Mouse (Mus musculus): ENCODE measurements around the gene Chac1. TPM values are rescaled to one million over a fixed set of nuclear protein-coding genes. Genes with fewer than 3 reads are reported as not detected.

The Chac1 gene
- 0.42 and 0.50 TPM in 2 replicates for polyA plus RNA-seq (2015; fragmentation: Nextera tagmentation; extraction: Ambion mirVana)

- WGBS: 6% methylated on average over 57 of the region's 58 CpGs
- Histone ChIP-seq H3K9ac (ENCODE audit: low read length) (peak within 1 kb of the TSS; percentile 54), H3K4me2 (ENCODE audit: low read depth, low read length) (peak within 1 kb of the TSS; percentile 93), H3K36me3 (ENCODE audit: control insufficient read depth, insufficient read depth) (no peaks in the 10 kb centered on the region), H3K27ac (ENCODE audit: low read length) (no peak within 1 kb of the TSS), H3K4me3 (ENCODE audit: low read length) (peak within 1 kb of the TSS; percentile 57), H3K27me3 (ENCODE audit: control insufficient read depth, insufficient read depth, low read length) (peaks cover 24% of the 10 kb centered on the region), H3K4me1 (ENCODE audit: control insufficient read depth, insufficient read depth, low read length) (peaks cover 6% of the 10 kb centered on the region), H3K9me3 (replicated peaks; ENCODE audit: control insufficient read depth, low read length) (no peaks in the 10 kb centered on the region)
- peak; percentile 85 for ATAC-seq (replicated peaks; ENCODE audit: extremely low read depth, insufficient read depth, low FRiP score)
Observed at GRCm38 (mm10) chr2:119350555-119351486, at the start of gene Chac1. Gene Chac1 (plus strand): TSS chr2:119351229.

- 63% methylated on average over 6 of the region's 6 CpGs for WGBS
- H3K36me3 ChIP-seq (ENCODE audit: control insufficient read depth, insufficient read depth): no peaks in the 10 kb centered on the region
- peaks cover 16% of the 10 kb centered on the region for H3K4me1 ChIP-seq (ENCODE audit: control insufficient read depth, insufficient read depth, low read length)
- no peak overlapping the region for H3K4me2 ChIP-seq (ENCODE audit: low read depth, low read length)
- H3K27me3 ChIP-seq (ENCODE audit: control insufficient read depth, insufficient read depth, low read length): no peaks in the 10 kb centered on the region
- H3K9ac ChIP-seq (ENCODE audit: low read length): no peak overlapping the region
- no peak overlapping the region for H3K27ac ChIP-seq (ENCODE audit: low read length)
- no peak overlapping the region for H3K4me3 ChIP-seq (ENCODE audit: low read length)
- no peak for ATAC-seq (replicated peaks; ENCODE audit: extremely low read depth, insufficient read depth, low FRiP score)
- no peaks in the 10 kb centered on the region for H3K9me3 ChIP-seq (replicated peaks; ENCODE audit: control insufficient read depth, low read length)
Observed at GRCm38 (mm10) chr2:119302876-119303275, 48.2 kb upstream of the Chac1 start.

- peaks cover 16% of the 10 kb centered on the region for H3K4me1 ChIP-seq (ENCODE audit: control insufficient read depth, insufficient read depth, low read length)
- no peak overlapping the region for H3K4me2 ChIP-seq (ENCODE audit: low read depth, low read length)
- H3K27me3 ChIP-seq (ENCODE audit: control insufficient read depth, insufficient read depth, low read length): no peaks in the 10 kb centered on the region
- 46% methylated on average over 3 of the region's 3 CpGs for WGBS
- no peaks in the 10 kb centered on the region for H3K9me3 ChIP-seq (replicated peaks; ENCODE audit: control insufficient read depth, low read length)
- H3K4me3 ChIP-seq (ENCODE audit: low read length): no peak overlapping the region
- H3K9ac ChIP-seq (ENCODE audit: low read length): no peak overlapping the region
- H3K27ac ChIP-seq (ENCODE audit: low read length): no peak overlapping the region; the same call in 1 of the 2 replicates
- no peaks in the 10 kb centered on the region for H3K36me3 ChIP-seq (ENCODE audit: control insufficient read depth, insufficient read depth)
- no peak for ATAC-seq (replicated peaks; ENCODE audit: extremely low read depth, insufficient read depth, low FRiP score)
Observed at GRCm38 (mm10) chr2:119304391-119304790, 46.6 kb upstream of the Chac1 start.

GRCm38 (mm10) chr2:119304798-119305208 lies 46.2 kb upstream of the Chac1 start:
- Histone ChIP-seq H3K9me3 (replicated peaks; ENCODE audit: control insufficient read depth, low read length) (no peaks in the 10 kb centered on the region), H3K36me3 (ENCODE audit: control insufficient read depth, insufficient read depth) (no peaks in the 10 kb centered on the region), H3K4me1 (ENCODE audit: control insufficient read depth, insufficient read depth, low read length) (peaks cover 15% of the 10 kb centered on the region), H3K4me3 (ENCODE audit: low read length) (no peak overlapping the region), H3K27ac (ENCODE audit: low read length) (peak overlapping the region; percentile 40; the same call in 1 of the 2 replicates), H3K27me3 (ENCODE audit: control insufficient read depth, insufficient read depth, low read length) (no peaks in the 10 kb centered on the region), H3K9ac (ENCODE audit: low read length) (no peak overlapping the region), H3K4me2 (ENCODE audit: low read depth, low read length) (no peak overlapping the region)
- WGBS: 32% methylated on average over 3 of the region's 3 CpGs
- ATAC-seq (replicated peaks; ENCODE audit: extremely low read depth, insufficient read depth, low FRiP score): no peak

- H3K27ac ChIP-seq (ENCODE audit: low read length): peak overlapping the region; percentile 50
- H3K4me3 ChIP-seq (ENCODE audit: low read length): no peak overlapping the region
- H3K36me3 ChIP-seq (ENCODE audit: control insufficient read depth, insufficient read depth): no peaks in the 10 kb centered on the region
- no peaks in the 10 kb centered on the region for H3K27me3 ChIP-seq (ENCODE audit: control insufficient read depth, insufficient read depth, low read length)
- no peaks in the 10 kb centered on the region; the same call in 1 of the 2 replicates for H3K9me3 ChIP-seq (replicated peaks; ENCODE audit: control insufficient read depth, low read length)
- ATAC-seq (replicated peaks; ENCODE audit: extremely low read depth, insufficient read depth, low FRiP score): peak; percentile 56
- no peaks in the 10 kb centered on the region for H3K4me1 ChIP-seq (ENCODE audit: control insufficient read depth, insufficient read depth, low read length)
- H3K9ac ChIP-seq (ENCODE audit: low read length): no peak overlapping the region
- 41% methylated on average over 12 of the region's 12 CpGs for WGBS
- H3K4me2 ChIP-seq (ENCODE audit: low read depth, low read length): no peak overlapping the region
Observed at GRCm38 (mm10) chr2:119311544-119311943, 39.5 kb upstream of the Chac1 start.

GRCm38 (mm10) chr2:119312380-119312958 lies 38.6 kb upstream of the Chac1 start:
- no peak overlapping the region for H3K4me3 ChIP-seq (ENCODE audit: low read length)
- no peak for ATAC-seq (replicated peaks; ENCODE audit: extremely low read depth, insufficient read depth, low FRiP score)
- H3K9ac ChIP-seq (ENCODE audit: low read length): no peak overlapping the region
- H3K4me1 ChIP-seq (ENCODE audit: control insufficient read depth, insufficient read depth, low read length): no peaks in the 10 kb centered on the region
- no peaks in the 10 kb centered on the region for H3K27me3 ChIP-seq (ENCODE audit: control insufficient read depth, insufficient read depth, low read length)
- peak overlapping the region; percentile 50; the same call in 1 of the 2 replicates for H3K27ac ChIP-seq (ENCODE audit: low read length)
- no peaks in the 10 kb centered on the region; the same call in 1 of the 2 replicates for H3K9me3 ChIP-seq (replicated peaks; ENCODE audit: control insufficient read depth, low read length)
- 65% methylated on average over 2 of the region's 2 CpGs for WGBS
- no peaks in the 10 kb centered on the region for H3K36me3 ChIP-seq (ENCODE audit: control insufficient read depth, insufficient read depth)
- H3K4me2 ChIP-seq (ENCODE audit: low read depth, low read length): no peak overlapping the region

GRCm38 (mm10) chr2:119313780-119314479 lies 37.1 kb upstream of the Chac1 start:
- Histone ChIP-seq H3K4me2 (ENCODE audit: low read depth, low read length) (no peak overlapping the region), H3K4me1 (ENCODE audit: control insufficient read depth, insufficient read depth, low read length) (no peaks in the 10 kb centered on the region)
- WGBS: 36% methylated on average over 10 of the region's 10 CpGs

GRCm38 (mm10) chr2:119314742-119315310 lies 36.2 kb upstream of the Chac1 start:
- peak; percentile 5; the same call in 1 of the 2 replicates for ATAC-seq (replicated peaks; ENCODE audit: extremely low read depth, insufficient read depth, low FRiP score)

More at GRCm38 (mm10) chr2:119313780-119314479, 37.1 kb upstream of the Chac1 start:
- Histone ChIP-seq H3K9ac (ENCODE audit: low read length) (no peak overlapping the region), H3K4me3 (ENCODE audit: low read length) (no peak overlapping the region), H3K9me3 (replicated peaks; ENCODE audit: control insufficient read depth, low read length) (no peaks in the 10 kb centered on the region; the same call in 1 of the 2 replicates), H3K36me3 (ENCODE audit: control insufficient read depth, insufficient read depth) (no peaks in the 10 kb centered on the region), H3K27me3 (ENCODE audit: control insufficient read depth, insufficient read depth, low read length) (no peaks in the 10 kb centered on the region), H3K27ac (ENCODE audit: low read length) (peak overlapping the region; percentile 64)
- peak; percentile 28; the same call in 1 of the 2 replicates for ATAC-seq (replicated peaks; ENCODE audit: extremely low read depth, insufficient read depth, low FRiP score)

More at GRCm38 (mm10) chr2:119314742-119315310, 36.2 kb upstream of the Chac1 start:
- no peaks in the 10 kb centered on the region for H3K4me1 ChIP-seq (ENCODE audit: control insufficient read depth, insufficient read depth, low read length)
- no peak overlapping the region for H3K4me3 ChIP-seq (ENCODE audit: low read length)
- 65% methylated on average over 12 of the region's 12 CpGs for WGBS
- H3K27ac ChIP-seq (ENCODE audit: low read length): peak overlapping the region; percentile 64
- H3K36me3 ChIP-seq (ENCODE audit: control insufficient read depth, insufficient read depth): no peaks in the 10 kb centered on the region
- no peaks in the 10 kb centered on the region; the same call in 1 of the 2 replicates for H3K9me3 ChIP-seq (replicated peaks; ENCODE audit: control insufficient read depth, low read length)
- H3K27me3 ChIP-seq (ENCODE audit: control insufficient read depth, insufficient read depth, low read length): peaks cover 2% of the 10 kb centered on the region; the same call in 1 of the 2 replicates
- no peak overlapping the region for H3K4me2 ChIP-seq (ENCODE audit: low read depth, low read length)
- no peak overlapping the region for H3K9ac ChIP-seq (ENCODE audit: low read length)
